Mouse (Mus musculus) bone marrow macrophage, adult 2 months (primary cell): ENCODE measurements at regions not wholly inside any gene's neighbourhood (a gene's known extent, or its start where the extent isn't known, plus 50 kb on each side); places are given as distances from the start of the nearest gene placed in this dataset.

Experiments used
- CTCF ChIP-seq: IDR thresholded peaks from 2 replicates; pipeline ENCODE4 v1.5.1; 2012; ENCODE audit warnings: low read depth, mild to moderate bottlenecking, low read length, moderate library complexity
- POLR2A ChIP-seq: IDR thresholded peaks from 2 replicates; pipeline ENCODE4 v1.6.1; 2012; ENCODE audit warnings: mild to moderate bottlenecking, low read depth, low read length, borderline replicate concordance

DNA sequence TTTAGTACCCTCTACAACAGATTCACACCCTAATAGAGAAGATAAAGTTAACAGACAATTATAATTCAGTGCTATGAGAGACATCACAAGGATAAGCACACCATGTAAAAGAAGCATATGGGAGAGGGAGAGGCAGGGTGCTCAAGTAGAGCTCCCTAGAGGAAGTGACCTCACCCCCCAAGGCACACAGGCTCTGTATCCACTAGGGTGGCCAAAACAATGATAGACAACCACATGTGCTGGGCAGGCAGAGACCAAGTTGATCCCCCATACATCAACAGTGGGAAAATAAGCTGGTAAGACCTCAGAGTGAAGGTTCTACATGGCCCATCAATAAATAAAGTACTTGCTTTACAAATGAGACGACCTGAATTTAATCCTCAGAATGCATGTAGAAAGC is 347.7 kb downstream of the Sox4 start:
- TF ChIP-seq POLR2A = no peak
- TF ChIP-seq CTCF = no peak
